Mouse (Mus musculus): ENCODE measurements at regions not wholly inside any gene's neighbourhood (a gene's known extent, or its start where the extent isn't known, plus 50 kb on each side); places are given as distances from the start of the nearest gene placed in this dataset.

DNA sequence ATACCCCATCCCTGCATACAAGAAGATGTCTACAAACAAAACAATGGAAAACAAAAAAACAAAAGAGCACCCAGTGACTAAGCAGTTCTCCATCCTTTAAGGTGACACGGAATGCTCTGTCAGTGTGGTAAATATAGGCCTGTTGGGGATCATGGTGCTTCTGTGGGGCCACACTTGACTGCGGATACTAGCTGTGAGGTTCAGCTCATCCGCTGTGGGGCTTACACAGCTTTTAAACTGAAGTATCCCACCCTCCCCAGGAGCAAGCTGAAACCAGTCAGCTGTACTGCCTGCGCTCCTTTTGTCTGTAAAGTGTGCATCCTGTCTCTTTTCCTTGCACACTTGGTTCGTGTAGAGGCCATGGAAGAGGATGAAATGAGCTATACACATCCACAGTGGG is 113.9 kb upstream of the Zfhx3 start:
- no peak for TF ChIP-seq POLR2A (IDR thresholded peaks at IDR 0.05; ENCODE audit: extremely low read depth, insufficient read depth, low read length)
- no peak for TF ChIP-seq CTCF (IDR thresholded peaks at IDR 0.05; ENCODE audit: extremely low read depth, insufficient read depth, low read length)
